Mouse (Mus musculus) left cerebral cortex, postnatal 4 days (tissue): Measurements from ENCODE around the gene 1700012A03Rik. TPM values are rescaled to one million over a fixed set of nuclear protein-coding genes. Genes with fewer than 3 reads are reported as not detected.

Experiments
- DNase-seq: peaks from one replicate; pipeline ENCODE4 v3.0.0-alpha.2; 2022
- intact Hi-C: fragments of 180-260 bp; cut with DNase I; formaldehyde crosslinking; loops from one replicate; pipeline ENCODE4 v1.15.1; 2025
- total RNA-seq, 2 experiments: library from RNA; stranded (reverse); gene quantifications; 2 replicates each; pipeline ENCODE4 v1.2.3; 2021

1700012A03Rik gene
- total RNA-seq, result not detected

- DNase-seq, result no peak
- intact Hi-C loops, result no loop called here
These were observed at the start of gene 1700012A03Rik for GRCm38 (mm10) chr6:32049951-32050345. 1700012A03Rik (plus strand) TSS chr6:32050246.

GRCm38 (mm10) chr6:32004228-32004627, 45.8 kb upstream of the 1700012A03Rik start:
- DNase-seq, result no peak
- intact Hi-C loops, result no loop called here

- intact Hi-C loops, result no loop called here
- DNase-seq, result no peak
These were observed 44.1 kb upstream of the 1700012A03Rik start for GRCm38 (mm10) chr6:32005914-32006313.

GRCm38 (mm10) chr6:32006382-32006781, 43.7 kb upstream of the 1700012A03Rik start:
- DNase-seq, result no peak
- intact Hi-C loops, result no loop called here

GRCm38 (mm10) chr6:32007336-32007735, 42.7 kb upstream of the 1700012A03Rik start:
- no peak for DNase-seq
- intact Hi-C loops, result no loop called here

GRCm38 (mm10) chr6:32016841-32017240, 33.2 kb upstream of the 1700012A03Rik start:
- intact Hi-C loops, result no loop called here
- DNase-seq, result peak; percentile 78

GRCm38 (mm10) chr6:32017406-32018104, 32.5 kb upstream of the 1700012A03Rik start:
- DNase-seq, result peak; percentile 41
- intact Hi-C loops, result no loop called here

GRCm38 (mm10) chr6:32018105-32018446, 32.0 kb upstream of the 1700012A03Rik start:
- intact Hi-C loops, result no loop called here
- peak; percentile 90 for DNase-seq

- intact Hi-C loops, result no loop called here
- no peak for DNase-seq
These were observed 28.1 kb upstream of the 1700012A03Rik start for GRCm38 (mm10) chr6:32021853-32022536.

GRCm38 (mm10) chr6:32022537-32022869, 27.5 kb upstream of the 1700012A03Rik start:
- intact Hi-C loops, result no loop called here
- no peak for DNase-seq

GRCm38 (mm10) chr6:32028228-32029009, 21.6 kb upstream of the 1700012A03Rik start:
- DNase-seq, result peak; percentile 13
- intact Hi-C loops, result no loop called here

- intact Hi-C loops, result no loop called here
- no peak for DNase-seq
These were observed 15.8 kb upstream of the 1700012A03Rik start for GRCm38 (mm10) chr6:32034226-32034625.

- no peak for DNase-seq
- intact Hi-C loops, result no loop called here
These were observed 4.7 kb upstream of the 1700012A03Rik start for GRCm38 (mm10) chr6:32045344-32045743.

GRCm38 (mm10) chr6:32049256-32049950, 643 bp upstream of the 1700012A03Rik start:
- no peak for DNase-seq
- intact Hi-C loops, result no loop called here

- intact Hi-C loops, result no loop called here
- DNase-seq, result peak; percentile 78
These were observed 2.3 kb downstream of the 1700012A03Rik start for GRCm38 (mm10) chr6:32052135-32052915.

GRCm38 (mm10) chr6:32056525-32056924, 6.5 kb downstream of the 1700012A03Rik start:
- DNase-seq, result no peak
- intact Hi-C loops, result no loop called here

- intact Hi-C loops, result no loop called here
- no peak for DNase-seq
These were observed 8.5 kb downstream of the 1700012A03Rik start for GRCm38 (mm10) chr6:32058571-32058970.

- DNase-seq, result no peak
- intact Hi-C loops, result no loop called here
These were observed 10.6 kb downstream of the 1700012A03Rik start for GRCm38 (mm10) chr6:32060641-32061040.

GRCm38 (mm10) chr6:32061266-32061665, 11.2 kb downstream of the 1700012A03Rik start:
- DNase-seq, result no peak
- intact Hi-C loops, result no loop called here

- intact Hi-C loops, result no loop called here
- DNase-seq, result no peak
These were observed 15.9 kb downstream of the 1700012A03Rik start for GRCm38 (mm10) chr6:32065789-32066510.
